Mouse (Mus musculus): ENCODE measurements around the gene Gm49359. TPM values are rescaled to one million over a fixed set of nuclear protein-coding genes. Genes with fewer than 3 reads are reported as not detected.
"Not testable (repeated sequence)": the region's sequence is repeated elsewhere in the genome, so short reads cannot be mapped to it uniquely, and the experiment has no call there.

Gene Gm49359
- polyA plus RNA-seq (2015; fragmentation: Nextera tagmentation; extraction: Ambion mirVana): 6.7 and 9.0 TPM in 2 replicates

DNA sequence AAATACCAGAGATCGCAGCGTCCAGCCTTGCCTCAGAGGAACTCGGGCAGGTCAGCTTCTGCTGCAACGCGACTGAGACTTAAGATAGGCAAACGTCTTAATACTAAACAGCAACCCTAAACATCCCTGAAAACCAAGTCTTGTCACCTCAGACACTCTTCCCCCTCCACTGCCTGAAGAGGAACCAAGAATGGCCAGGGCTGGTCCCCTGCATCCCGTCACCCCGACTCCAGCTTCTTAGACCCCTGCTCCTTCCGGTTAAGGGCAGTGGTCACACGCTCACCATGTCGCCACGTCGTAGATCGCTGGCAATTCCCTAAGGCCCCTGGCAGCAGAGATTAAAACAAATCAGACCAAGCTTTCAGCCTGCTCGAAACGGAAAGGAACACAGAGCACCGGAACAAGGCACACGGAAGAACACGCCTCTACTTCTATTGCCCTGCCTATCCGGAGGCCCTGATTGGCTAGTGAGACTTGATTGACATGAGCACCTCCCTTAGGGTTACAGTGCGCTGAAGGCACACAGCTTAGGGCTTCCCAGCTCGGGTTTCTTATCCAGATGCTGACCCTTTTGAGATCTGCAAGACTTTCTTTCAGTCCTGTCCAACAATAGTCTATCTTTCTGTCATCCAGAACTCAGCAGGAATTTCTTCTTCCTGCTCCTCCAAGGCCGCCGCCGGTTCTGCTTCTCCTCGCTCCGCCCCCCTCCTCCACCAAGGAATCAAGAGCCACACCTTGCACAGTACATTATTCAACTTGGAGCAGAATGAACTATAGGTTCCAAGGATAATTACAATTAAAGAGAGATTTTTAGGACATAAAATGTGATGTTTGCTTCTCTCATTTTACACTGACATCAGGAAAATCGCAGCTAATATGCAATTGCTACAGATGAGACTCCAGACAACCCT is at the start of gene Gm49359:
Gm49359 (minus strand) TSS at position 409 of the 911 bp plus-strand sequence.
- peak within 1 kb of the TSS; percentile 67 for H3K9ac ChIP-seq (replicated peaks; ENCODE audit: low read depth)
- 2% methylated on average over 28 of the region's 28 CpGs for WGBS

DNA sequence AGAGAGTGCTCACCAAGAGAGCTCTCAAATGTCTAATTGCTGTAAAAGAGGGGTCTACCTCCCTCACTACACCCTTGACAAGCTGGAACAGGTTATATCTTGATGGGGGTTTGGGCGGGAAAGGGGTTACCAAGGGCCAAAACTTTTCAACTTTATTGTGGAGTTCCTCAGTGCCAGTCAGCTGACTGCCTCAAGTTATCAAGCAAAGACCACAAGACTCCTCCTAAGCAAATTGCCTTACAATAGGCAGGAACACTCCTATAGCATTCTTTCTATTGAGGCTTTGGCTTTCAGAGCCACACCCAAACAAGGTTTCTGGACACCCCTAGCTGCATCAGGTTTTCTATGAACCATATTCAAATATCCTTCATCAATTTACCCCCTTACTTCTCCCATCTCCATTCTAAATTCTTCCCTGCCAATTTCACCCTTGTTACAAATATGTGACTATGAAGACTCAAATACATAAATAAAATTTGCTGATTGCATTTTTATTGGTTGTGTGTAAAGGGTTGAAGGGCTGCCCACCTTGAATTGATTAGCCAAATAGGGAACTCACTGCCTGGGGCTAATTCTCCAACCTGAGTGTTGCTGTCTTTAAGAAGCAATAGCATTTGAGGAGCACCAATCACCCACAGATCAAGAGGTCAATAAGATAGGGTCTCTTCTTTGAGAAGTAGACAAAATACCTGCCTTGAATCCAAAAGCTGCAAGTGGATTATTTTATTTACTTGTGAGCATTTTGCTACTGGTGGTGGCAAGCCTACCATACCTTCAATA is 44.2 kb upstream of the Gm49359 start:
- H3K9me3 ChIP-seq (ENCODE audit: low read length); H3K27ac ChIP-seq (ENCODE audit: low read length); ATAC-seq; H3K27me3 ChIP-seq (replicated peaks; ENCODE audit: insufficient read depth, low read length); H3K4me1 ChIP-seq (ENCODE audit: insufficient read depth, low read depth, low read length); H3K36me3 ChIP-seq (ENCODE audit: insufficient read depth, low read length); H3K4me3 ChIP-seq (ENCODE audit: low read depth, low read length); H3K9ac ChIP-seq (replicated peaks; ENCODE audit: low read depth); H3K4me2 ChIP-seq (replicated peaks; ENCODE audit: low read depth, low read length); DNase-seq (ENCODE audit: low spot score): not testable (repeated sequence)
- WGBS: 94% methylated on average over 1 of the region's 1 CpGs

More for the DNA sequence above, at the start of gene Gm49359:
- H3K36me3 ChIP-seq (ENCODE audit: insufficient read depth, low read length); H3K9me3 ChIP-seq (ENCODE audit: low read length); H3K27me3 ChIP-seq (replicated peaks; ENCODE audit: insufficient read depth, low read length); H3K4me1 ChIP-seq (ENCODE audit: insufficient read depth, low read depth, low read length): not testable (repeated sequence)
- ATAC-seq: peak; percentile 100
- Histone ChIP-seq H3K4me2 (replicated peaks; ENCODE audit: low read depth, low read length) (peak within 1 kb of the TSS; percentile 46), H3K4me3 (ENCODE audit: low read depth, low read length) (peak within 1 kb of the TSS; percentile 67), H3K27ac (ENCODE audit: low read length) (peak within 1 kb of the TSS; percentile 87)
- DNase-seq (ENCODE audit: low spot score): peak; percentile 97

DNA sequence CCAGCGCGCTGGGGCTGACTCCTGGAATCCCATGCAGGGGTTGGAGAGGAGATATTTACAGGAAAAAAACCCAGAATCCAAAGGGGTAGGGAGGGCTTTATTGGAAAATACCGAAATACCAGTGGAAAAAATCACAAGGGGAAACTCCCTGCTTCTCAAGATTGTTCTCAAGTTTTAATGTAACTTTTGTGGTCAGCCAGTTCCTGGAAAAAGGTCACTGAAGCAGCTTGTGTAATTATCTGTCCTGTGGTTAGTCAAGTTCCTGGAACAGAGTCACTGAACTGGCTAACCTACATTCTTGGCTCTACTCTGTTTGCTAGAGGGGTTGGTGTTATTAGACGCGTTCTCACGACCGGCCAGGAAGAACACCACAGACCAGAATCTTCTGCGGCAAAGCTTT is 6.0 kb upstream of the Gm49359 start:
- H3K4me3 ChIP-seq (ENCODE audit: low read depth, low read length); H3K27ac ChIP-seq (ENCODE audit: low read length); H3K36me3 ChIP-seq (ENCODE audit: insufficient read depth, low read length); H3K9ac ChIP-seq (replicated peaks; ENCODE audit: low read depth); H3K27me3 ChIP-seq (replicated peaks; ENCODE audit: insufficient read depth, low read length); H3K4me2 ChIP-seq (replicated peaks; ENCODE audit: low read depth, low read length); ATAC-seq; H3K4me1 ChIP-seq (ENCODE audit: insufficient read depth, low read depth, low read length); H3K9me3 ChIP-seq (ENCODE audit: low read length); DNase-seq (ENCODE audit: low spot score): not testable (repeated sequence)
- 93% methylated on average over 8 of the region's 8 CpGs for WGBS

DNA sequence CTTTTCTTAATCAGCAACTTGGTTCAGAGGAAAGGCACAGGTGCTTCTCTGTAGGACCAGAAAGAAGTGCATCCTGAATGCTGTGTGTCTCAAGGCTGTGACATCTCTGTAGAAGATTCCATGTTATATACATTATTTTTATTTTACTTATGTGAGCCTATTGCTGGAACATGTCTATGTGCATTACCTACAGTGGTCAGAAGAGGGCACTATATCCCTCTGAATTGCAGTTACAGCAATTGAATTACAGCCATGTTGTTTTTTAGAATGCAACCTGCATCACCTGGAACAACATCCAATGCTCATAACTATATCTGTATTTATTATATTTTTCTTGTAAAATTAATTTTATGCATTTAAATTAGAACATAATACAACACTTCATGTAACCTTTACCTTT is 3.3 kb upstream of the Gm49359 start:
- not testable (repeated sequence) for H3K4me3 ChIP-seq (ENCODE audit: low read depth, low read length); H3K9me3 ChIP-seq (ENCODE audit: low read length); H3K36me3 ChIP-seq (ENCODE audit: insufficient read depth, low read length); H3K27me3 ChIP-seq (replicated peaks; ENCODE audit: insufficient read depth, low read length); H3K27ac ChIP-seq (ENCODE audit: low read length); H3K9ac ChIP-seq (replicated peaks; ENCODE audit: low read depth); ATAC-seq; H3K4me1 ChIP-seq (ENCODE audit: insufficient read depth, low read depth, low read length); H3K4me2 ChIP-seq (replicated peaks; ENCODE audit: low read depth, low read length)
- peak; percentile 25 for DNase-seq (ENCODE audit: low spot score)
- peak; percentile 56 for TF ChIP-seq CTCF (IDR thresholded peaks at IDR 0.05)

Small RNA genes within 50 kb of the gene (microRNA-seq; reads per million reads assigned to microRNA genes)
- not detected for gene Gm22256

Other genes with a start within 250 kb of the Gm49359 start
- 1.7 and 1.8 TPM in 2 replicates for gene Gm3604, start 83.7 kb downstream of the Gm49359 start, polyA plus RNA-seq (2015; fragmentation: Nextera tagmentation; extraction: Ambion mirVana)
- gene Zfp935, start 91.7 kb upstream of the Gm49359 start, polyA plus RNA-seq (2015; fragmentation: Nextera tagmentation; extraction: Ambion mirVana): not detected in 2 replicates
- gene Zfp934, start 104.4 kb upstream of the Gm49359 start, polyA plus RNA-seq (2015; fragmentation: Nextera tagmentation; extraction: Ambion mirVana): 3.8 and 4.2 TPM in 2 replicates
- 2.6 and 3.6 TPM in 2 replicates for gene 6720489N17Rik, start 157.3 kb upstream of the Gm49359 start, polyA plus RNA-seq (2015; fragmentation: Nextera tagmentation; extraction: Ambion mirVana)

Data from lung, postnatal 0 days (tissue).